Mouse (Mus musculus) gastrocnemius, postnatal 10 days (tissue): Measurements from ENCODE around the gene Fam8a1. TPM values are rescaled to one million over a fixed set of nuclear protein-coding genes. Genes with fewer than 3 reads are reported as not detected.

Experiments used
- DNase-seq: peaks from one replicate; pipeline ENCODE4 v3.0.0; 2021; ENCODE audit warnings: mixed read lengths
- total RNA-seq, 2 experiments: library from RNA; stranded (reverse); gene quantifications; 2 replicates each; pipeline ENCODE4 v1.2.3; 2021

Fam8a1 gene
- total RNA-seq, 2 experiments from 2014 or later = 29.6 to 31.5 TPM

DNA sequence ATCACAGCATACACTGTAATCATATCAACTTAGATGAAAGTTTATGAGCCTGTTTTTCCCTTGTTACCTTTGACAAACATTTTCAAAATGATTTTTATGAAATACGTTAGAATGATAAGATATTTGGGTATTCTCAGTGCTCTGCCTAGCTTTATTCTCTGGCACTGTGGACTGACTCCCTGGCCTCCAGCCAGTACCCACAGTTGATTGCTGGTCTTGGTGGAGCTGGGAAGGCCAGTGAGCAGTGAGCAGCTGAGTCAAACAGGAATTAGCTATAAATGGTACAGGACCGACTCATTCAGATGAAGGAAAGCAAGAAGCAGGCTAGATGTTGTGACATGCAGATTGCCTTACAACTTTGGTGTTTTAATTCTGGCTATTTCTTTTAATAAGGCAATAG lies 5.3 kb downstream of the Fam8a1 start:
- DNase-seq = peak; percentile 17

DNA sequence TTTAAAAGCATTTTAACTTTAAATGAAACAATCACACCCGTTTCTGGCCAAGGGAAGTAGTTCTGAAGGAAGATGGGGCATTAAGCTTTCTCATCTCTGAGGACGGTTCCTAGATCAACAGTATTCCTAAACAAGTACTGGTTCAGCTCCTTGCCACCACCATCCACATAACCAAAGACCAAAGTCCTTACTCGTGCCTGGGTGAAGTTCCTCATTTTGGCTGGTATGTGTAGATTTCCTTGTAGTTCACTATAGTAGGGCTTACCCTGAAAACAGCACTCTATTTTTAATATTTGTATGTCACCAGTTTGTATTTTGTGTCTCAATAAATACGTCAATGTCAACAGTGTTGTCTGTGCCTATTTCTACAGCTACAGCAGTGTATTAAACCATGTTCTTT lies 8.4 kb downstream of the Fam8a1 start:
- no peak for DNase-seq

DNA sequence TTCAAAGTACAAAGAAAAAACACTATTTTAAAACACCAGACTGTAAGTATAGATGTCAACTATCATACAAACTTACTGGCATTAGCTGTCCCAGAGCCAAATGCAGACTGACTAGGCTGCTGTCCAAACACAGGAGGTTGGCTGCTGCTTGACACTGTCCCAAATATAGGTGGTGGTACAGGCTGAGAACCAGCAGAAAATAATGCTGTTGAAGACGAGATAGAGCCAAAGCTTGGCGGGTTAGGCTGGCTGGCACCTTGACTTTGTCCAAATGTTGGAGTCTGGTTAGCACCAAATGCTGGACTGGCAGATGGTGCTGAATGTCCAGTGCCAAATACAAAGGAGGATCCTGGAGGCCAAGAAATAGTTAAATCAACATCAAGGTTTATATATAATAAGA lies 13.6 kb downstream of the Fam8a1 start:
- no peak for DNase-seq

DNA sequence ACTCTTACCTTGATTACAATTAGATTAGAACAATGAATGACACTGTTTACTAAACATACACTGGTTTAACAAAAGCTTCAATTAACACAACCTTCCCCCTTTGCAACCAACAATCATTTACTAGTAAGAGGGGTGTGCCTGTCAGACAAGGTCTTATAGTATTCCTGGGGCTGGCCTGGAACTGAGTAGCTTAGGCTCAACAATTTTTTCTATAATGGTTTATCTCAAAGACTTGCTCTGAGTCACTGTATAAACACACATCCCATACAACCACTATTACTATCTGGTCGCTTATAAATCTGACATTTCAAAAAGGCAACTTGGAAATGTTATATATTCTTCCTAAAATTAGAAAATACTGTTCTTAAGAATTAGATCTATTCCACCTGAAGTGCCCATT lies 14.0 kb downstream of the Fam8a1 start:
- DNase-seq = no peak

DNA sequence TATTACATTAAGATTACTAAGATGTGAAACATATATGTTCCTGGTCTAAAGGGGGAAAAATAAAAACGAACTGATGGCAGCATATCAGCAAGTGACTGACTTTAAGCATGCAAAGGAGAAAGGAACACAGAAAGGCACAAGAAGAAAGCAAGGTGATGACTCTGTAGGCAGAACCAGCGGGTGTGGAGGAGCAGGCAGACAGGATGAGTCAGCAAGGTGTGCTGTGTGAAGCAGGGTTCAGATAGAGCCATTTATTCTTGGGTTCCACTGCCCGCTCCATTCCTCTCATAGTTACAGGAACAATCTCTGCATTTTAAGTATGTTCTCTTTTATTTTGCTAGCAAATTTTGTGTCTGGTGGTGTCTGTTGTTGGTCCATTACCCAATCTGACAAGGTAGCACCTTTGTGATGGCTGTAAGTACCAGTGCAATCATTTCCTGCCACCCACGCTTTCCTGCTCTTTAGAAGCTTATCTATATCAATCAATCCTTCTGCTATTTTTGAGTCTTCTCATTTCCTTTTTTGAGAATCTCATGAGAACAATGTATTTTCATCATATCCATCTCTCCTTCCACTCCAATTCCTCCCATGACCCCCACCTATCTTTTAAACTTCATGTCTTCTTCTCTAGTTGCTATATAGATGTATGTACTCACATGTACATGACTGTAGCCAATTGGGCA lies 21.4 kb downstream of the Fam8a1 start:
- DNase-seq = no peak

DNA sequence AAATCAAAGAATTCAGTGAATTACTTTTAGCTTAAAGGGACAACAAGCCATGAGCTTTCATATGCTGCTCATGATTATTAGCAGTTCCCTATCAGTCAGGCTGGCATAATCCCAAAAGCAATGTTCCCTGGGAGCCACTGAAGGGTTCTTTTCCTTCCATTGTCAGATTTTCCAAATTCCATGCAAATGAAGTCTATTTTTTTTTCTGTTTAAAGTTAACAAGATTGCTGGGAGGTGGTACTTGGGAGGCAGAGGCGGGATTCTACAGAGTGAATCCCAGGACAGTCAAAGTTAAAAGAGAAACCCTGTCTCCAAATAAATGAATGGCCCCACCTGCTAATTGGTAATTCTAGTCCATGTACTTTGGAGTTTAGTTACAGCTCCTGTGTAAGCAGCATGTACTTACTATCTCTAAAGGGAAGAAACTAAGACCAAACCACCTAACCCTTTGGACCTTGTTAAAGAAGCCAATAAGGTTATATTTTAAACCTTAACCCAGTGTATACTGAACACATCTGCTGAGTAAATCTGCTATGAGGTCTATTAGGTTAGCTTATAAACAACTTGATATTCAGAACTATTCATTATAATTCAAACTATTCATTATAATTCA lies 26.1 kb downstream of the Fam8a1 start:
- no peak for DNase-seq

DNA sequence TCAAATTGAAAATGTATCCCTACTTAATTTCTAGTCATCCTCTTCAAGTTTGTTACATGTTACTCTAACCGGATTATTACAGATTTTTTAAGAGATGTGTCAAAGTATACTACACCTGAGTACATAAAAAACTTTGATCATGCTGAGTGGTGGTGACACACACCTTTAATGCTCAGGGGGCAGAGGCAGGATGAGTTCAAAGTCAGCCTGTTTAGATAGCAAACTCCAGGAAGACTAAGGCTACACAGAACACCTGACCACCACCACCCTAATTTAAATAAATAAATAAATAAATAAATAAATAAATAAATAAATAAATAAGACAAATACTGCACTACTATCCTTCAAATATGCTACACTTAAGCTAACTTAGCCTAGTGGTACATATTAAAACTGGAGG lies 26.6 kb downstream of the Fam8a1 start:
- no peak for DNase-seq

DNA sequence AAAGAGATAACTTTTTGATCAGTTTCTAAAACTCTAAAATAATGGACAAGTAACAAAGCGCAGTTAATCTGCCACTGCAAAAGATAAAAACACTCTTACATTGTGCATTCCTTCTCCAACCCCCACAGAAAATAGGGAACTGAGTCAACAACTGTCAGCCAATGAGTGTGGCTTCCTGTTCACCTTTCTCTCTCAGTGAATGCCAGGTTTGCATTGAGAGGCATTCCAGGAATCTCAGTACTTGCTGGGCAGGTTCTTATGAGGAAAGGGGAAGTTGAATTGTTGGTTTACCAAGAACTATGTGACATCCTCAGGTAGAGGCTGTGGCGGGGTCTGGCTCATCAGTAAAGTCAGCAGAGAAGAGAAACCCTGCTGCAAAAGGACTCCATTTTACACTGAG lies 27.5 kb downstream of the Fam8a1 start:
- DNase-seq = no peak

DNA sequence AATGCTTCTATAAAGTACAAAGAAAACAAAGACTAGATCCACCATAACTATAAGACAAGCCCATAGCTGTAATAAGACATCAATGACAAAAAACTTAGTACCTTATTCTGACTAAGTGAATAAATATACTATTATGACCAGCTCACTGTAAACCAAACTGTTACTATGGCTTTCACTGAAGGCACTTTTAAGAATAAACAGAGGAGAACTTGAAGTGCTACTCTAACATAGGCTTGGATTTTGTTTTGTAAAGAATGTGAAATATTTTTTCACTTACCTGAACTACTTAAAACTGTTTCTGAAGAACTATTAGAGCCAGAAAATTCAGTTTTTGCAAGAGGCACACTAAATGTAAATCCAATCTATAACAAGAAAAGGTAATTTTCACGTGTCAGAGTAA lies 30.1 kb downstream of the Fam8a1 start:
- no peak for DNase-seq

DNA sequence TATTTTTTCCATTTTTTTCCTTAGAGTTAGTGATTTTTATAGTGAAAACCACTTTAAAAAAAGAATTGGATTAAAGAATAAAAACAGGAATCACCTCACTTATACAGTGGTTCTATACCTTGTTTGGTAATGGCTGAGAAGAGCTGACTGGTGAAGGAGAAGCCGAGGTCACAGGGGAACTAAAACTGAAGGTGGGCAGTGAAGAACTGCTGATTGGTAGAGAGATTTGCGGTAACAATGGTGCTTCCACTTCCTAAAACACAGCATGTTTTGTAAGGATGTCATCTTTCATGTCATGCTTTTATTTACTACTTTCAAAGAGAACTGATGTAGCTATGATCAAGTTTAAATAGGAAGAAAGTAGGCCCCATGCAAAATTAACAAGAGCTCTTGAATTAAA lies 32.2 kb downstream of the Fam8a1 start:
- DNase-seq = no peak

DNA sequence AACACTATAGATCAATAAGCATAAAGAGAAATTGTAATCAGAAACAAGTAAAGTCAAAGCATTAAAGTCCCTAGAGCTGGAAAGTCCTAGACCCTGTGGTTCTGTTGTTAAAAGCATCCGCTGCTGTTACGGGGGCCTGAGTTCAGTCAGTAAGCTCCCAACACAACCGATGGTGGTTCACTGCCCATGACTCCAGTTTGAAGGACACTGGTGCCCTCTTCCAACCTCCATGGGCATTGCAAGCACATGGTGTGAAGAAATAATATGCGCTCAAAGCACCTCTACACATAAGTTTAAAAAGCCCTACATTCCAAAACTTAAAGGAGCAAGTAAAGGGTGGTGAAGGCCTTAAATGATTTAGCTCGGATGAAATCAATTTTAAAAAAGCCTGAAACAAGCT lies 33.8 kb downstream of the Fam8a1 start:
- no peak for DNase-seq

DNA sequence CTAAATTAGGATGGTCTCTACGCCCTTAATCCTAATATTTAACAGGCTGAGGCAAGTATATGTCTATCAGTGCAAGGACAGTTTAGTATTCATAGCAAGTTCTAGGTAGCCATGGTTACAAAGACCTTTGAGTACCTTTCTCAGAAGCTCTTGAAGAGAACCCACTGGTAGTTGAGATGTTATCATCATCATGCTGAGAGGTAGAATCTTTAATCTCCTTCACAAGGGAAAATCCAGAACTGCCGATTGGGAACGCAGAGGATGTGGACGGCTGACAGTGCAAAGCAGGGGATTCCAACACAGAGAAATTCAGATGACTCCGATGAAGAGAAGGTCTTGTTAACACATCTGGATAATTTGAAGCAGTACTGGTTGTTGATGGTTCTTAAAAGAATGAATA lies 44.2 kb downstream of the Fam8a1 start:
- no peak for DNase-seq

DNA sequence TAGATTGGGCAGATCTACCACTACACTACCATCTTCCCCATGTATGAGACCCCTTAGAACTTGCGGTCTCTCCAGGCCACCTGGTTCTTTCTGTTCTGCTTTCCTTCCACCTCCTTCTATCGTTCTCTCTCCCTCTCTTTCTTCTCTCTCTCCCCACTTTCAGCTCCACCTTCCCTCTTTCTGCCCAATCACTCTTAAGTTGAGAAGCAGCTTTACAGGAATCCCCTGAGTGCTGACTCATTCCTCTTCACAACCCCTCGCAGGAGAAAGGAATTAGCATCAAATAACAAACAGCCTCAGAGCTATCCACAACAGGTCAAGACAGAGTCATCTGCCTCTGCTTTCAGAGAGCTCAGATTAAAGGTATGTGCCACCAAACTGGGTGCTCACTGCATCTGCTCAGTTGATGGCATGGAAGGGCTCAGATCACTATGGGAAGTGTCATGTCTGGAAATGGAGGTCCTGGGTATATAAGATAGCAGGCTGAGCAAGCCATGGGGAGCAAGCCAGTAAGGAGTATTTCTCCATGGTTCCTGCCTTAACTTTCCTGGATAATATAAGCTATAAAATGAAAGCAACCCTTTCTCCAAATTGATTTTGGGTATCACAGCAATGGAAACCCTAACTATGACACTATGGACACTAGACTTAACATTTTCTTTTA lies 46.8 kb downstream of the Fam8a1 start:
- no peak for DNase-seq

DNA sequence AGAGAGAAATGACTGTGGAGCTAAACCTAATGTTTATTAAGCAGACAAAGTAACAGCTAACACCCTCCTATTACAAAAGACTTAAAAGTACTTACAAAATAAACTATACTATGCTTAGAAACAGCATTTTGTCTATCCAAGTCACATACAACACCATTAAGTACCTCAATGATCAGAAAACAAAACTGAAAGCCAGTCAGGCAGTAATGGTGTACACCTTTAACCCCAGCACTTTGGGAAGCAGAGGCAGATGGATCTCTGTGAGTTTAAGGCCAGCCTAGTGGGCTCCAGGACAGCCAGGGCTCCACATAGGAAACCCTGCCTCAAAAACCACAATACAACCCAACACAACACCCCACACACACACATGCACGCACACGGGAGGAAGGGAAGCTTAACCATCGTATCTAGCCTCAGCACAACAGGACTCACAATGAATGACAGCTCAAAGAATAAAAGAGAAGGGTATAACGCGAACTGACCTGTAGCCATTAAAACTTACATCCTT lies 49.6 kb downstream of the Fam8a1 start:
- DNase-seq = no peak

DNA sequence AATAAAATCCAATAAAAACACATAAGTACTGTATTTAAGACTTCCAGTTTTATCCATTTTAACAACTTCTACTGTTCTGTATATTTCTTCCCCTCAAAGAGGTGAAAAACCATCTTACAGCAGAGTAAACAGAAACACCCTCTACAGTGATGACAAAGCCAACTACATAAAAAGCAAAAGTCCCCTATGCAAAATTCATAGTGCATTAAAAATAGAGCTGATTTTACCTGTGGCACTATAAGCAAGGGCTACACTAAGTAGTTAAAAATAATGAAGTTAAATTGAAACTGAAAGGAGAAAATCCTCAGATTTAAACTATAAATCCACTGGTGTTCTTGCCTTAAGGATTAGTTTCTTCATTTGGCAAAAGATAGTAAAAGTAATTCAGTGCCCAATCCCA lies 51.7 kb downstream of the Fam8a1 start:
- DNase-seq = no peak

DNA sequence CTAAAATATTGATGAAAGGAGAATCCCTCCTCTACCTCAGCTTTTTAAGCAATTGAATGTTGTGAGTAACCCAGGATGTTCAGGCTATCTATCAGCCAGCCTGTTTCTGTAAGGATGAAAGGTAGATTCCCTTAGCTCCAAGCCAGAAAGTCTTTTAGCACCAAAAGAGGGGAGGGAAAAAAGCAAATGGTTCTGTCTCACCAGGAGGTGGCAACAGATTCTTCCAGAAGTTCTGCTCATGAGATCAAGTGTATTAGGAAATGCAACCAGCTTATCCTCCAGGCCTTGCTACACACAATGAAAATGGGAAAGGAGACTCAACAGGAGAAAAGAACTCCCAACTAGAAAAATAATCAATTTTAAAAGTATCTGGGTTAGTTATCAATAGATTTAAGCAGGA lies 55.0 kb downstream of the Fam8a1 start:
- no peak for DNase-seq

DNA sequence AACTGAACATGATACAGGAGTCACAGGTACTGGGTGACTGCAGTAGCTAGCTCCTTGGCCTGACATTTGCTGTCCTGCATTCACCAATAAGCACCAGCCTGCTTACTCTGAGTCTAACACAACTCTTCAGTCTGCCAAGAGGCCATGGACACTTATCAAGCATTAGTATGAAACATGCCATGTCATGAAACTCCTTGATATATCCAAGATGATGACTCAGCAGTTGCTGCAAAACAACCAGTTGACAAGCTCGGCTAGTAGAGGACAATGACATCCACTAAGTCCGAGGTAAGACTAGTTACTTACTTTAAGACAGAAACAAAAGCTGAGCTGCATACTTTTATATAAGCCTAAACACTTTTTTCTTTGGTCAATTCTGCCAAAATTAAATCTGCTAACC lies 55.9 kb downstream of the Fam8a1 start:
- no peak for DNase-seq

DNA sequence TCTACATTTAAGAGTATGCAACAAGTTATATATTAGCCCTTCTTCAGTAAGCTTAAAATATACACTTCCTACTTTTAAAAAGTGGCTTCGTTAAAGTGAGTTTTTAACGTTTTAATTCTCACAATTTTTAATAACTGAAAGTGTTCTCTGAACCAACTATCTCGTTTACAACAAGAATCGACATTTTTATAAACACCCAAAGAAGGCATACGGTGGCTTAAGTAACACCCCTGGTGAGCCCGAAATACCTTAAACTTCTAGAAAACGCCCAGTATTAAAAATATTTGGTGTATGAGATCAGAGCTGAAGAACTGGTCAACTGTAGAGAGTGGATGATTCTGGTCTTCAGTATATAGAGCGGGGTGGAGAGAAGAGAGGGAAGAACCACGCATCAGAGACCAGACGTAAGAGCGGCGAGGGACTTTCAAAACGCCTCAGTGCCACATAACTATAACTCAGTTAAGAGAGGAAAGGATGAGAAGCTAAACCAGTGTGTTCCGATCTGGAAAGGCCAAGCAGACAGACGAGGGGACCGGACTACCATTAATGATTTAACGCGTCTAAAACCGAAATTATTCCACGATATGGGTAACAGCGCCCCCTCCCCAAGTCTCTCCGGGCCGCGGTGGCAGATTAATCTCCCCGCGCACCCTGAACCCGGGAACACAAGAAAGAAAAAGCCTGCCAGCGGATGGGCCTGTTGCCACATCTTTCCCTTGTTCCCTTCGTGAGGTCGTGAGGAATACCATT lies 57.1 kb downstream of the Fam8a1 start:
- peak; percentile 23 for DNase-seq

DNA sequence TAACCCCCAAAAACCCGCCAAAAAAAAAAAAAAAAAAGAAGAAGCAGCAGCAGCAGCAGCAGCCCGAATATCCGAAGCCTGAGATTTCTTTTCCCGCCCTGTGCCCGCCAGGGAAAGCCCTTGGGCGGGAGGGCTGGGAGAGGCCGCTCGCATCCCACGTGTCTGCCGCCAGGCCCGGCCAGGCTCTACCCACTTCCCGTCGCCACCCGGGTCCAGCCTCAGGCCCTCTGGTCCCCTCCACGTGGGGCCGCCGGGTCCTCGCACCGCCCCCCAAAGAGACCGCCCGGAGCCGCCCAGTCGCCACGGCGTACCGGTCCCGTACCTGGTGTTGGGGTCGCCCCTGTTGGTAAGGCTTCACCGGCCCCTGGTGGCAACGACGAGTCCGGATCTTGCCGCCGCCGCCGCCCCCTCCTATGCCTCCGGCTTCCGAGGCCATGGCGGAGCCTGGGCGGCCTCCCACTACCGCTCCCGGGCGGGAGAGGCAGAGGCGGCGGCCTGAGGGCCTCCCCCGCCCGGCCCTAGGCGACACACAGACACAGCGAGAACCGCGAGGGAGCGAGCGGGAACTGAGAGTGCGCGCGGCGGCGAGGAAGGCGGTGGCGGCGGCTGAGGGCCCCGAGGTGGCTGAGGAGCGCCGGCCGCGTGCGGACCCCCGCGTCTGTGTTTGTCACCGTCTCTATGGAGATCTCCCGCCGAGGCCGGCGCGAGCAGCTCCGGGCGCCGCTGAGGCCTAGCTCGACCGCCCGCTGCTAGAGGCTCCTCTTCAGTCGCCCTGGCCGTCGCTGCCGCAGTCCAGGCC lies 57.9 kb downstream of the Fam8a1 start:
- peak; percentile 64 for DNase-seq
